Mouse (Mus musculus) heart, embryonic 15.5 days (tissue): Measurements from ENCODE around the gene Smoc2. TPM values are rescaled to one million over a fixed set of nuclear protein-coding genes. Genes with fewer than 3 reads are reported as not detected.

Source experiments
- ATAC-seq: fragments of 200-750 bp; cut with Nextera tagmentation; replicated peaks from 2 replicates; pipeline ENCODE4 v1.8.0; 2017; ENCODE audit warnings: low read depth, moderate TSS enrichment; ENCODE audit not compliant: insufficient number of reproducible peaks, insufficient read depth, low FRiP score
- H3K27ac ChIP-seq: fragments of 300-500 bp; sonication (generic); 2 replicates; pipeline ENCODE4 v1.5.1; 2015; ENCODE audit warnings: mild to moderate bottlenecking, inconsistent platforms
- H3K27me3 ChIP-seq: fragments of 300-500 bp; sonication (generic); 2 replicates; pipeline ENCODE4 v1.6.1; 2015; ENCODE audit warnings: inconsistent platforms
- H3K36me3 ChIP-seq: fragments of 300-500 bp; sonication (generic); 2 replicates; pipeline ENCODE4 v1.6.1; 2015; ENCODE audit warnings: mild to moderate bottlenecking, inconsistent platforms
- H3K4me1 ChIP-seq: fragments of 300-500 bp; sonication (generic); replicated peaks from 2 replicates; pipeline ENCODE4 v1.6.1; 2015; ENCODE audit warnings: inconsistent platforms
- H3K4me2 ChIP-seq: fragments of 300-500 bp; sonication (generic); 2 replicates; pipeline ENCODE4 v1.6.1; 2015; ENCODE audit warnings: inconsistent platforms, mild to moderate bottlenecking, moderate library complexity
- H3K4me3 ChIP-seq: fragments of 300-500 bp; sonication (generic); 2 replicates; pipeline ENCODE4 v1.5.1; 2015; ENCODE audit warnings: mild to moderate bottlenecking, inconsistent platforms
- H3K9ac ChIP-seq: fragments of 300-500 bp; sonication (generic); 2 replicates; pipeline ENCODE4 v1.6.1; 2015; ENCODE audit warnings: mild to moderate bottlenecking, inconsistent platforms
- H3K9me3 ChIP-seq: fragments of 300-500 bp; sonication (generic); replicated peaks from 2 replicates; pipeline ENCODE4 v1.6.1; 2016; ENCODE audit warnings: inconsistent platforms
- WGBS: fragments of 180-500 bp; shearing (Covaris S2); methylation state at CpG from one replicate; pipeline ENCODE4 v1.1.7; 2015; ENCODE audit warnings: mixed read lengths; 5-methylcytosine and 5-hydroxymethylcytosine counted together
- polyA plus RNA-seq: library from polyadenylated mRNA; unstranded; fragments of >200 nt; fragmentation: Nextera tagmentation; extraction: Ambion mirVana; gene quantifications from 2 replicates; pipeline ENCODE4 v1.2.1, GENCODE M21; 2015

The Smoc2 gene
- polyA plus RNA-seq, 1 experiment from 2014 or later: 37.1 TPM

DNA sequence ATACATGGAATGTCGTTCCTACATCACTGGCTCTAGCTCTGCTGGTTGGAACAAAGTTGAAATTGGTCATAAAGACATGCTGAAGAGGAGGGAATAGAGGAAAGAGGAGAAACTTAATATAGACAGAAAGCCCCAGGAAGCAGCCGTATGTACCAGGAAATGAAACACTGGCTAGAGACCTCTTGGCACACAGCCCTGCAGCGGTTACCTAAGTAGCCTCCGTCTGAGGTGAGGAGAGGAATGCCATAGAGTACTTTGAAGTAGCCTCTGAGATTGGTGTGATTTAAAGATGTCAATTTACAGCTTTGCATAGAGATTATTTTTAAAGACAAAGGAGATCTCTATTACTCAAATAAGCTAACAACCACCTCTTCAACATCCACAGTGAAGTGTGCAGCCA lies 155.4 kb downstream of the Smoc2 start:
- Histone ChIP-seq H3K9ac (no peak overlapping the region), H3K36me3 (no peaks in the 10 kb centered on the region), H3K27ac (no peak overlapping the region), H3K4me1 (no peaks in the 10 kb centered on the region), H3K27me3 (peaks cover 8% of the 10 kb centered on the region; the same call in 1 of the 2 replicates), H3K4me3 (no peak overlapping the region), H3K9me3 (no peaks in the 10 kb centered on the region), H3K4me2 (no peak overlapping the region)
- ATAC-seq: no peak
- 64% methylated on average over 4 of the region's 4 CpGs for WGBS

DNA sequence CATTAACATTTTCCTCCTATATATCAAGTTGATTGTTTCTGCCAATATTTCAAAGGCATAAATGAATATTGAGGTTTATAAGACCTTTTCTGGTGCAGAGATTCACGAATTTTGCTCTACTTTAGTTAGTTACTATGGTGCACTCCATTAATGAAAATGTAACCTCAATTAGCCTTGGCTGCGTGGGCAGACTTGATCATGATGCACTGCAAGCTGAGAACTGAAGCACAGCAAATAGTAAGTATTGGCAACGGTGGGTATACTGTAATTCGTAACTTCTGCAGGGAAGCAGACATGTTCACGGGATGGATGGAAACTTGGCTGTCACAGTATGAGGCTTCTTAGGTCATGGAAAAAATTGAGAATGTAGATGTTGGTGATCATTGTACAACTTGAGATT lies 166.3 kb downstream of the Smoc2 start:
- Histone ChIP-seq H3K4me1 (no peaks in the 10 kb centered on the region), H3K27ac (no peak overlapping the region), H3K9ac (no peak overlapping the region), H3K27me3 (peaks cover 10% of the 10 kb centered on the region; the same call in 1 of the 2 replicates), H3K4me3 (no peak overlapping the region), H3K36me3 (no peaks in the 10 kb centered on the region), H3K9me3 (no peaks in the 10 kb centered on the region), H3K4me2 (no peak overlapping the region)
- 75% methylated on average over 5 of the region's 5 CpGs for WGBS
- no peak for ATAC-seq

DNA sequence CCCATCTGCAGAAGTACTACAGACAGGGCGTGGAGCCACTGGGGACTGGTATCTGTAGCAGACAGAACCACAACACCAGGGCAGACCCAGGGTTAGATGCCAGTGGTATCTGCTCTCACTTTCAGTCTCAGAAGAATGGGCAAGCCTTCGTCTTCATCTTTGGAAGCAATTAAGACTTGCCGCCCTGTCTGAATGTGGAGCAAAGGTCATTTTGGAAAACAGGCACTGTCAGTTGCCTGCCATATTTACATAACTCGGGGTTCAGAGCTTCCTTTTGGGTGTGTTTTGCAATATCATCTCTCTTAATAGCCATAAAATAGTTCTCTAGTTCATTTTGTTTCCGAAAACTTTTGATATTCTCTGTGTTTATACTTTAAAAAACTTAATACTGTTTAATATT lies 168.0 kb downstream of the Smoc2 start:
- H3K27ac ChIP-seq: no peak overlapping the region
- H3K4me1 ChIP-seq: no peaks in the 10 kb centered on the region
- no peak for ATAC-seq
- no peaks in the 10 kb centered on the region for H3K9me3 ChIP-seq
- peaks cover 10% of the 10 kb centered on the region; the same call in 1 of the 2 replicates for H3K27me3 ChIP-seq
- no peak overlapping the region for H3K4me2 ChIP-seq
- no peak overlapping the region for H3K9ac ChIP-seq
- WGBS: 64% methylated on average over 5 of the region's 5 CpGs
- no peaks in the 10 kb centered on the region for H3K36me3 ChIP-seq
- no peak overlapping the region for H3K4me3 ChIP-seq

Other genes starting within 250 kb of the Smoc2 start
- not detected in 2 replicates for gene Gm7358, start 220.0 kb upstream of the Smoc2 start, polyA plus RNA-seq
- 1.5 and 6.1 TPM in 2 replicates for gene Dact2, start 75.2 kb upstream of the Smoc2 start, polyA plus RNA-seq